Mouse (Mus musculus): ENCODE results near the gene Prr3.
"Not testable (repeated sequence)": the region's sequence is repeated elsewhere in the genome, so short reads cannot be mapped to it uniquely, and the experiment has no call there.

Prr3 gene

DNA sequence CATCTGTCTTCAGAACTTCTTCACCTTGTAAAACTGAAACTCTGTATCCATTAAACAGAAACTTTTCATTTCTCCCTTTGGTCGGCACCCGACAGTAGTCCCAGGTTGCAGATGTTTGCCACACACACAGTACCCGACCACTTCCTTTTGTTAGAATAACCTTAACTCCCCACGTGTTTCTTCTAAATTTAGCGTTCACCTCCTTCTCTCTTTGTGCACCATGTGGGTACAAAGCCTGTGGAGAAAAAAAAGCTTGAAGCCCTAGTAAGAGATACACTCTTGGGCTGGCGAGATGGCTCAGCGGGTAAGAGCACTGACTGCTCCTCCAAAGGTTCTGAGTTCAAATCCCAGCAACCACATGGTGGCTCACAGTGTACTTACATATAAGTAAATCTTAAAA is 19.3 kb upstream of the Prr3 start:
- DNase-seq (ENCODE audit: extremely low read depth, insufficient read length, low spot score), result no peak

DNA sequence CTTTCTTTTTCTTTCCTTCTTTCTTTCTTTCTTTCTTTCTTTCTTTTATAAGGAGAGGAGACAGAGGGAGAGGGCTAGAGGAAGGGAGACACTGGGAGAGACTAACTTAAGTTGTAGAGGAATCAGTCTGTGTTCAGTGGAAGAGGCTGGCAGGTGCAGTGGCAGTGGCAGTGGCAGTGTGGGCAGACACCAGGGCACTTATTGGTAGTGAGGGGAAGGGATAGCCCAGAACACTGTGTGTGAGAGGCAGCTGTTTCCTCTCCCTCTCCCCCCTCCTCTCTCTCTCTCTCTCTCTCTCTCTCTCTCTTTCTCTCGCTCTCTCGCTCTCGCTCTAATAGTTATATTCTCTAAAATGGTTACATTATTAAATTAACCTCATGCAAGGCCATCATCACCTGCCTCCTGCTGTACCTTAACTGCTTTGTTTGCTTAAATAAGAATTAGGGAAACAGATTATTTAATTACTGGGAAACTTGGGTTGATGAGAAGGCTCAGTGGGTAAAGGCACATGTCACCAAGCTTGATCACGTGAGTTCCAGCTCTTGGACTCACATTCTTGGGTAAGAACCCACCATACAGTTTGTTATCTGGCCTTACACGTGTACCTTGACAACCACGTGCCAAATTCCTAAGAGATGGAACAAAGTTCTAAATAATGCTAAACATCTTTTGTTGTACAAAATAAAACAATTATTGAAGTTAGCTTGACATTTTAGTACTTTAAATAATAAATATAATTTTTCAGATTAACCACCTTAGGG is 18.7 kb upstream of the Prr3 start:
- DNase-seq (ENCODE audit: extremely low read depth, insufficient read length, low spot score), result no peak

DNA sequence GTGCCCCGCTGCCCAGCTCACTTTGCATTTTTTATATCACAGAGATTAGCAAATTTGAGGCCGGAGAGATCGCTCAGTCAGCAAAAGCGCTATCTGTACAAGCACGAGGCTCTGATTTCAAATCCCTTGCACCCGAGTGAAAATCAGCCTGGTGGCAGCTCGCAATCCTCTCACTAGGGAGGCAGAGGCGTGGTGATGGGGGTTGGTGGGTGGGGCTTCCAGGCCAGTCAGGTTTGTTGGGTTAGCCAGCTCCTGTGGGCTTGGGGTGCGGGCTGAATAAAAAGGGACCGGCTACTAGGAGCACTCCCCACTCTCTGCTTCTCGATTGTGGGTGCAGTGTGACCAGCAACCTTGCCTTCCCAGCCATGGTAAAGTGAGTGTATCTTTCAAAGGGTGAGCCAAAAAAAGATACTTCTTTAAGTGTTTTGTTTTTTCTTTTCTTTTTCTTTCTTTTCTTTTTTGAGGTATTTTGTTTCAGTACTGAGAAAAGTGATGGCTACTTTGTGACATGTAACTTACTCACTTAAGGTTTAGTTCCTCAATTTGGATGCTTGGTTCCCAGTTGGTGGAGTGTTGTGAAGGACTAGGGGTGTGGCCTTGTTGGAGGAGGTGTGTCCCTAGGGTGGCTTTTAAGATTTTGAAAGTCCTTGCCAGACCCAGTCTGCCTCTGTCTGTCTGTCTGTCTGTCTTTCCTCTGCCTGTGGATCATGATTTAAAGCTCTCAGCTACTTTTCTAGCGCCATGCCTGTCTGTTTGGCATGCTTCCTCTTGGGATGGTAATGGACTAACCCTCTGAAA is 17.9 kb upstream of the Prr3 start:
- peak; percentile 70 for DNase-seq (ENCODE audit: extremely low read depth, insufficient read length, low spot score)

DNA sequence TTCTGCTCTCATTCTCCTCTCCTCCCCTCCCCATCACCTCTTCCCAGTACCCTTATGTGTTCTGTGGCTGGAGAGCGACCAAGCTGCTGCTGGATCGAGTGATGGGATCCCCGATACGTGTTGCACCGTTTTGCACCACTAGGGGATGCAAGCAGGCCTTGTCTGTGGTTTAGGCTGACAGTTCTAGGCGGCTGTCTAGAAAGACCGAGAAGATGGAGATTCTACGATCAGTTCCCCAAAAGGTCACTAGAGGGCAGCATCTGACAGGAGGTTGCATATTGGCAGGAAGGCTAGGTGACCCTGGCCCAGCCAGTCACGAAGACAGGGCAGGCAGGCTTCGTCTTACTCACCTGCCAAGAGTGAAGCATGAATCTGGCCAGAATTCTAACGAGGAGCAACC is 16.9 kb upstream of the Prr3 start:
- DNase-seq (ENCODE audit: extremely low read depth, insufficient read length, low spot score), result peak; percentile 80

DNA sequence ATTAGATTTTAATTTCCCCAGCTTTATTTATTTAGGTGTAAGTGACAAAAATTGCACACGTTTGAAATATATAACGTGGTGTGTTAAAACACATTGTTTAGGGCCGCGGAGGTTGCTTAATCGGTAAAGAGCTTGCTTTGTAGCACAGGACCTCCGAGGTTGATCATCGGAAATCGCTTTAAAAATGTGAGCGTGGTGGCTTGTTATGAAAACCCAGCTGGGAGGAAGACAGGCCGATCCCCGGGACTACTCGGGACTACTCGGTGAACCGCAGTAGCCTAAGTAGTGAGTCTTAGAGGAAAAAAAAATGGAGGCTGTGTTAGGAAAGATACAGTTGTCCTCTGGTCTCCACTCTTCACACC is 14.8 kb upstream of the Prr3 start:
- DNase-seq (ENCODE audit: extremely low read depth, insufficient read length, low spot score), result no peak

DNA sequence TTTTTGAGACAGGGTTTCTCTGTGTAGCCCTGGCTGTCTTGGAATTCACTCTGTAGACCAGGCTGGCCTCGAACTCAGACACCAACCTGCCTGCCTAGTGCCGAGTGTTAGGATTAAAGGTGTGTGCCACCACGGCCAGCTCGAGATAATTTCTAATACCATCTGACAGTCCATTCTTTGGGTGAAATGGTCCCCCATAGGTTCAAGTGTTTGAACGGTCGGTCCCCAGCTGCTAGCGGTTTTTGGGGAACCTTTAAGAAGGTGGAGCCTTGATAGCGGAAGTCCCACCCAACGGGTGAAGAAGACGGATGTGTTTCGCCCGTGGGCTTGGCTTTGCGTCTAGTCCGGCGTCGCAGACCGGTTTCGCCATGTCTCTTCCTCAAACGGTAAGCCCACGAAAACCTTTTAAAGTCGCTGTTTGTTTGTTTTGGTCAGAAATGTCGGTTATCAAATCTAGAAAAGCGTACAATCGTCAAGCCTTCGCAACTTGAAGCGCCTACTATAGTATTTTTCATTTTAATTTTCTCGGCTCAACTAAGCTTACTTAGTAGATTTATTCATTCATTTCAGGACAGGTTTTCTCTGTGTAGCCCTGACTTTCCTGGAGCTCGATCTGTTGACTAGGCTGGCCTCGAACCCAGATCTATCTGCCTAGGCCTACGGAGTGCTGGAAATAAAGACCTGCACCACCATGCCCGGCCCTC is 14.3 kb upstream of the Prr3 start:
- peak; percentile 79 for DNase-seq (ENCODE audit: extremely low read depth, insufficient read length, low spot score)

DNA sequence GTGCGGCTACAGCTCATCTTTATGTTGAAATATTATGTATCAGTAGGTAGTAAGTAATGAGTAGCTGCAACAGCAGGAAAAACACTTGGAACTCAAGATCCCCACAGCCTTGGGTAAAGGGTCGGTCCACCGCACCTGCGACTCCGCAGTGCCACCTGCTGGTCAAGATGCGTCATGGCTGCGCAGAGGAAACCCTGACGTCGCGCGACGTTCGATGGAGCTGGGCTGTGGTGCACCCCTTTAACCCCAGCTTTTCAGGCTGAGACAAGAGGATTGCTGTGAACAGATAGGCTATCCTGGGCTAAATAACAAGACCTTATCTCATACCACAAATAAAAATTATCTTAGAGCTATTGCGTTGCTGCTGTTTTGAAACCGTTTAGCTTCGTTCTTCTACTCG is 13.6 kb upstream of the Prr3 start:
- peak; percentile 74 for DNase-seq (ENCODE audit: extremely low read depth, insufficient read length, low spot score)

DNA sequence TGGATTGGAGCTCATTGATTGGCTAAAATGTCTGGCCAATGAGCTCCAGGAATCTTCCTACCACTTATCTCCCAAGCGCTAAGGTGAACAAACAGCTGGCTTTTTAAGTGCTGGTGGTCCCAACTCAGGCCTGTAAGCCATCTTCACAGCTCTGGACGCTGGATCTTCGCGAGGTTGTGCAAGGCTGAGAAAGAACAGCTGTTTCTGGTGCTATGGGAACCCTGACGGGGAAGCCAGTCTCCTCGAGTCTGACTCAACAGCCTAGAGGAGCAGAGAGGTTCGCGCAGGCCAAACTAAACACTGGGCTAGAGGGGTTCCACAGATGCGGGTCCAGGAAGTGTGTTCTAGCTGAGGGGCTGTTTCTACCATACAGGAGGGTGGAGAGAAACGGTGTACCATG is 11.7 kb upstream of the Prr3 start:
- no peak for DNase-seq (ENCODE audit: extremely low read depth, insufficient read length, low spot score)

DNA sequence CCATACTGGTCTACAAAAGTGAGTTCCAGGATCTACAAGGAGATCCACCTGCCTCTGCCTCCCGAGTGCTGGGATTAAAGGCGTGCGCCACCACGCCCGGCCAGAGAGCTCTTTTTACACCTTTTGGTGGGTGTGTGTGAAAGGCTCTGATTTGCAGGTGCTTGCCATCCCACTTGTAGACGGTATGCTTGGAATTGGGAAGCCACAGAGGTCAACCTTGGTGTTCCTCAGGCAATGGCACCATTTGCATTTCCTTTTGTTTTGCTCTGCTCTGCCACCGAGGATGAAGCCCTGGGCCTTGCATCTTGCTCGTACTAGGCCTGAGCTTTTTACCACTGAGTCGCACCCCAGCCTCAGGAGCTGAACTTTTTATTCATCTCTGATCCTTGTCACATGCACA is 1.7 kb upstream of the Prr3 start:
- no peak for DNase-seq (ENCODE audit: extremely low read depth, insufficient read length, low spot score)

DNA sequence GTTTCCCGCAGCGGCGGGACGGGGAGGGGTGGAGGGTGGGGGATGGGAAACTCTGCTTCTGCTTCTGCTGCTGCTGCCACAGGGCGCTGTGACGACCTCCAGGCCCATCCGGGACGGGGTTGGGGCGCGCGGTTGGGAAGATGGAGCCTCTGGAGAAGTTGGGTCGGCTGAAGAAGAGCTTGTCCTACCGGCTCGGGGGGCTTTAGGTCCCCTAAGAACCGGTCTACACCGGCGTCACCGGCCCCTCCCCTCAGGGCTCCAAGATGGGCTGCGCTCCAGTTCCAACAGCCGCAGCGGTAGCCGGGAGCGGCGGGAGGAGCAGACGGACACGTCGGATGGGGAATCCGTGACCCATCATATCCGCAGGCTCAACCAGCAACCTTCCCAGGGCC is 323 bp upstream of the Prr3 start:
- peak; percentile 69 for DNase-seq (ENCODE audit: extremely low read depth, insufficient read length, low spot score)

DNA sequence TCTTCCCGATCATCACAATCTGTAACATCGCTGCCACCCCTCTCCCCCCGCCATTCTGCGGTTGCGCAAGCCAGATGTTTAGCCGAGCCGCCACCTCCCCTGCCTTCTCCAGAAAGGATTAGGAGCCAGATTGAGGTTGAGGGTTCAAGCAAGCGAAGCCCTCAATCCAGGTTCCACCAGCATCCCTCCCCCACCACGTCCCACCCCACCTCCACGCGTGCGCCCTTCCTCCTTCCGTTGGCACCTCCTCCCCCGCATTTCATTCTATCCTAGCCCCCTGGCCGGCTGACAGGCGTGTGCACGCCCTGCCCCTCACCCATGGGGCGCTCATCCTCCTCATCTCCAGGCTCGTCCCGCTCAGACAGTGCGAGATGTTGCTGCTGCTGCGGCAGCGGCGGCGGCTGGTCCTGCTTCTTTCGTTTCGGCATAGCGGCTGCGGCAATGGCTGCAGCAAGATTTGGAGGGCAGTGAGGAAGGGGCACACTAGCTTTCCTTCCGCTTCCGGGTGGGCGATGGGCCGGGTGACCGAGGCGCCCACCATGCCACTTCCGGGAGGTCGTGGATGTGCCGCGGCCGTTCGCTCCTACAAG is 1.1 kb downstream of the Prr3 start:
- DNase-seq (ENCODE audit: extremely low read depth, insufficient read length, low spot score), result no peak

DNA sequence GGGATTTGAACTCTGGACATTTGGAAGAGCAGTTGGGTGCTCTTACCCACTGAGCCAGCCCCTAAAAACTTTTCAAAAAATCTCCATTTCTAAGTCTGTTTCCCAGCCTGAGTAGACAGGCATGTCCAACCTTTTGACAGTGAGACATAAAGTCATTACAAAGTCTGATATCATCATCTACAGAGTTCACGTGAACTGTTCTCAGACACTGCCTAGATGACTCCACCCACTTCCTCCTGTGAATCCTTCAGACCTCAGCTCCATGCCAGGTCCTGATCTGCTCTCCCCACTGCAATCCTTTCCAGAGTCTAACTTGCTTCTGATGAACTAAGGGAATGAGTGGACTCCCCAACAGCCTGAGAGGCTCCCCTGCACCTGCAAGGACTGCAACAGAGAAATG is 7.9 kb downstream of the Prr3 start:
- no peak for DNase-seq (ENCODE audit: extremely low read depth, insufficient read length, low spot score)

DNA sequence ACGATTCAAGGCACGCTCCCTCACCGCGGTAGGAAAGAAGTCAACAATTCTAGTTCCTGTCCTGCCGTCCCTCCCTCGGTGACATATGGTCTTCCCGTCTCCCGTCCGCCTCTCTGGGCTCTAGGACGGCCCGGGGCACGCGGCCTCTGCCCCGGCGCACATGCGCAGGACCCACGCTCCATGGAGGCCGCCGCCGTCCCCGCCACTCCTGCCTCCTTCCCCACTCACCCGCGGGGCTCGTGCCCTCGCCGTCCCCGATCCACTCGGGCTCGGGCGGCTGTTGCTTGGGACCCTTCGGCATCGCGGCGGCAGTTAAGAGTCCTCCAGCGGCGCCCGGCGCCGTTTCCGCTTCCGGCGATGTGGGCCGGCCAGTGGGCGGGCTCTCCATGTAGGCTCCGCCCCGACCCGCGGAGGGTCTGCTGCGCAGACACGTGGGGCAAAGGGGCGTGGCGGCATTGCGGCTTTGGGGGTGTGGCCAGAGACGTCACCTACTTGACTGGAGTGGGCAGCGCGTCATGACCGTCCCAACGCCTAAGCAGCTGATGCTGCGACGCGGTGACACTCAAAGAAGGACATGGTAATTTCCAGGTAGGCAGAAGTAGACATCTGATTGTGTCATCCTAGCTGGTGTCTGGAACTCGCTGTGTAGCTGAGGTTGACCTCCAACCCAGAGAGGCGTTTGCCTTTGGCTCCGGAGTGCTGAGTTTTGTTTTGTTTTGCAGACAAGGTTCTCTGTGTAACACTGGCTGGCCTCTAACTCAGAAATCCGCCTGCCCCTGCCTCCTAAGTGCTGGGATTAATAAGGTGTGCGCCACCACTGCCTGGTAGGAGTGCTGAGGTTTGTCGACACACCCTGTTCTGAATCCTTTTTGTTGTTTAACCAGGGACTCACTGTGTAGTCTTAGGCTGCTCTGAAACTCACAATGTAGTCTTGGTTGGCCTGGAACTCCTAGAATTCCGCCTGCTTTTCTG is 10.3 kb downstream of the Prr3 start, which contains the start of gene Abcf1:
Gene Abcf1, minus strand, starts transcription at position 344 of the 972 bp plus-strand sequence.
- peak; percentile 99 for DNase-seq (ENCODE audit: extremely low read depth, insufficient read length, low spot score)

DNA sequence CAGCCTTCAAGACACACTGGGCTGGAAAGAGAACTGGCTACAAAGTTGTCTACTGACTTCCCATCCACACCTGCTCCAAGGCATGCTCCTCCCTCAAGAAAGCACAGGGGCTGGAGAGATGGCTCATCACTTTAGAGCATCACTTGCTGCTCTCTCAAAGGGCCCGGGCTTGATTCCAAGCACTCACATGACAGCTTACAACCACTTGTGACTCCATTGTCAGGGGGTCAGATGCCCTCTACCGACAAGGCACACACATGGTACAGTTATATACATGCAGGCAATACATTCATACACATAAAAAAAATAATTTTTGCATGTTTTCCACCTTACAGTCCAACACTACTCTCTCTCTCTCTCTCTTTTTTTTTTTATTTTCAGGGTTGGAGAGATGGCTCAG is 12.4 kb downstream of the Prr3 start:
- DNase-seq (ENCODE audit: extremely low read depth, insufficient read length, low spot score), result no peak

DNA sequence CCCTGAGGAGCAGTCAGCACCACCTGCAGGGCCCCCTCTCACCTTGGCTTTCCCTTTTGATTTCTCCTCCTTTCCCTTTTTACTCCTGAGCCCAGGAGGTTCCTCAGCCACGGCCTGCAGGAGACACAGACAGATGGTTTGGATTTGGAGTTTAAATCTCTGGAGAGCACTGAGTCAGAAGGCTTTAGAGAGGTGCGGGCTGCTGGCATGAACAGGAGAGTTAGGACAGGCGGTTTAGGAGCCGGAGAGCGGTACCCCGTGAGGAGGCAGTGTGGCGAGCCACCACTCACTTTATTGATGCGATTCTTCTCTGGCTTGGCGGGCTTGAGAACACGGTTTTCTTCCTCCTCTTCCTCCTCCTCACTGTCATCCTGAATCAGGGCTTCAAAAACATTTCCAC is 16.8 kb downstream of the Prr3 start:
- DNase-seq (ENCODE audit: extremely low read depth, insufficient read length, low spot score), result no peak

DNA sequence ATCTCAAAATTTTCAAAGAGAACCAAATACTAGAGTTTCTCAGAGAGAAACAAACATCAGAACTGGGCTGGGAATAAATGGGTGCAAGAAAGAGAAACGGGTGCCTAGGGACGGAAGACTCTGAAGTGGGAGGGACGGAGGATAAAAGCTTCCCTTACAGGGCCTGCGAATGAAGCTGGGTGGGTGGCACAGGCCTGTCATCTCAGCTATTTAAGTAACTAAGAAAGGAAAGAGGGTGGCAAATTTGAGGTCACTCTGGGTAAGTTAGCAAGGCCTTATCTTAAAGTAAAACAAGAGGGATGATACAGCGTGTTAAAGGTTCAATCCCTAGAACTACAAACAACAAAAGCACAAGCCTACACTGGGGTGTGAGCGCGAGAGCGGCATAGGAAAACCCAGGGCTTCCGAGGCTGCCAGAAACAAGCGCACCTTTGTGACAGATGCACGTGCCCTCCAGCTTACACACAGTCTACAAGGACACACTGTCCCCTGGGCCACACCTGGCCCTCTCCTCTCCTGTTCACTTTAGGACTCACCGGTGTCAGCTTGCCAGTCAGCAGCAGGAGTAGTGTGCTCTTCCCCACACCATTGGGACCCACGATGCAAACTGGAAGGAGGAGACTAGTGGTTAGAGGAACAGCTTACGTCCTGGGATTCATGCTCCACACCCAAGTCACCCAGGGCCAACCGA is 21.4 kb downstream of the Prr3 start:
- DNase-seq (ENCODE audit: extremely low read depth, insufficient read length, low spot score), result no peak

DNA sequence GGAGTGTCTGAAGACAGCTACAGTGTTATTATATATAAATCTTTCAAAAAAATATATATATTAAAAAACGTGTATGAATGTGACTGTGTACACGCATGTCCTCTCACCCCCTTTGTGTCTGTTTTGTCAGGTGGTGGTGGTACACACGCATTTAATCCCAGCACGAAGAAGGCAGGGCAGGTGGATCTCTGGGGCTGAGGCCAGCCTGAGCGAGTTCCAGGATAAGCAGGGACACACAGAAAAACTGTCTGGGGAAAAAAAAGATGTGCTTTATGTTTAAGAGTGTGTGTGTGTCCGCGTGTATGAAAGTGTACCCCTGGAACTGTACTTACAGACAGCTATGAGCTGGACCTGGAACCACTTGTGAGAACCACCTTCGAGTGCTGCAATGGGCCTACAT is 25.4 kb downstream of the Prr3 start:
- DNase-seq (ENCODE audit: extremely low read depth, insufficient read length, low spot score), result no peak

DNA sequence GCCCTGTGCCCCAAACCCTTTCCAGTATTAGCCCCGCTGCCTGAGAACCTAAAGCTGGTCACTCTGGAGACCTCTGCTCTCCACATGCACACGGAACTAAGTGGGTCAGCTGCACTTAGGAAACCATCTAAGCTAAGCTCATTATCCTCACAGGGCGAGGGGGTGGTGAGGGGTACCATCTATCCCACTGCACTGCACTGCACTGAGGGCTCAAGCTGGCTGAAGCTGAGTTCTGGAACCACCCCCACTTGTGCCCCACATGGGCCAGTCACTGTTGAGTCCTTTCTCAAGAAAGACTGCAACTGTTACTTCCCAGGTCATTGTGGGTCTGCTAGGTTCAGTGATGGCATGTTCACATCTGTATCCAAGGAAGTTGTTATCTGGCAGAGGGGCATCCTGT is 27.5 kb downstream of the Prr3 start:
- not testable (repeated sequence) for DNase-seq (ENCODE audit: extremely low read depth, insufficient read length, low spot score)

DNA sequence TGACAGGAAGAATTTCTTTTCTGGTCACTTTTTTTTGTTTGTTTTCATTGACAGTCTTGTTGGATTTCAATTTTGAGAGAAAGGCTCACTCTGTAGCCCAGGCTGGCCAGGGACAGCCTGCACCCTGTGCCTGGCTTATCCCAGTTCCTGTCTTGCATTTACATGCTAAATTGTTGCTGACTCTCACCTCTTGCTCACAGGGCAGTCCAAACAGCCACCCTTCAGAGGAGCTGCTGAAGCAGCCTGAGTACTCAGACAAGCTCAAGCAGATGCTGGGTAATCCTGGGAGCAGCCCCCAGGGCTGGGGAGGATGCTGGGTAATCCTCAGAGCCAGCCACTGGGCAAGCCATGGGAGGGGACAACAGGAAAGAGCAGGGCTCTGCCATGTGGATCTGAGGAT is 29.1 kb downstream of the Prr3 start:
- DNase-seq (ENCODE audit: extremely low read depth, insufficient read length, low spot score), result not testable (repeated sequence)

DNA sequence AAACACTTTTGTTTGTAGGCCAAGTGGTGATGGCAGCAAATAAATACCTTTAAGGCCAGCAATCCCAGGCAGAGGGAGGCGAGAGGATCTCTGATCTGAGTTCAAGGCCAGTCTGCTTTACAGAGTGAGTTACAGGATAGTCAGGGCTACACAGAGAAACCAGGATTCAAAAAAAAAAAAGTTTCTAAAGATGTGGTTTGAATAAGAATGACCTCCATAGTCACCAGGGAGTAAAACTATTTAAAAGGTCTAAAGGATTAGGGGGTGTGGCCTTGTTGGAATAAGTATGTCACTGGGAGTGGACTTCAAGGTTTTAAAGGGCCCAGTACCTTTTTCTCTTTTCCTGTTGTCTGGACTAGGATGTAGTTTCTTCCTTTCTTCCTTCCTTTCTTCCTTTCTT is 40.1 kb downstream of the Prr3 start:
- DNase-seq (ENCODE audit: extremely low read depth, insufficient read length, low spot score), result no peak
